Mouse (Mus musculus) limb, embryonic 13.5 days (tissue): ENCODE results near the gene Mrps23. TPM values are rescaled to one million over a fixed set of nuclear protein-coding genes. Genes with fewer than 3 reads are reported as not detected.

Experiments used
- ATAC-seq: fragments of 200-750 bp; cut with Nextera tagmentation; 2 replicates; pipeline ENCODE4 v1.8.0; 2017; ENCODE audit warnings: low read depth, moderate number of reproducible peaks, moderate TSS enrichment; ENCODE audit not compliant: low FRiP score
- H3K27ac ChIP-seq: fragments of 300-500 bp; sonication (generic); 2 replicates; pipeline ENCODE4 v1.5.1; 2015; ENCODE audit warnings: inconsistent platforms, mild to moderate bottlenecking, moderate library complexity
- H3K27me3 ChIP-seq: fragments of 300-500 bp; sonication (generic); 2 replicates; pipeline ENCODE4 v1.6.1; 2015; ENCODE audit warnings: mild to moderate bottlenecking, inconsistent platforms
- H3K36me3 ChIP-seq: fragments of 300-500 bp; sonication (generic); 2 replicates; pipeline ENCODE4 v1.6.1; 2015; ENCODE audit warnings: inconsistent platforms, mild to moderate bottlenecking, moderate library complexity
- H3K4me1 ChIP-seq: fragments of 300-500 bp; sonication (generic); 2 replicates; pipeline ENCODE4 v1.6.1; 2015; ENCODE audit warnings: inconsistent platforms
- H3K4me2 ChIP-seq: fragments of 300-500 bp; sonication (generic); replicated peaks from 2 replicates; pipeline ENCODE4 v1.6.1; 2015; ENCODE audit warnings: inconsistent platforms, mild to moderate bottlenecking, moderate library complexity
- H3K4me3 ChIP-seq: fragments of 300-500 bp; sonication (generic); 2 replicates; pipeline ENCODE4 v1.5.1; 2015; ENCODE audit warnings: moderate library complexity, mild to moderate bottlenecking, inconsistent platforms
- H3K9ac ChIP-seq: fragments of 300-500 bp; sonication (generic); 2 replicates; pipeline ENCODE4 v1.6.1; 2015; ENCODE audit warnings: mild to moderate bottlenecking, inconsistent platforms
- H3K9me3 ChIP-seq: fragments of 300-500 bp; sonication (generic); 2 replicates; pipeline ENCODE4 v1.6.1; 2016; ENCODE audit warnings: inconsistent platforms
- WGBS: fragments of 180-500 bp; shearing (Covaris S2); methylation state at CpG from one replicate; pipeline ENCODE4 v1.1.7; 2015; 5-methylcytosine and 5-hydroxymethylcytosine counted together
- polyA plus RNA-seq: library from polyadenylated mRNA; unstranded; fragments of >200 nt; fragmentation: Nextera tagmentation; extraction: Ambion mirVana; gene quantifications from 2 replicates; pipeline ENCODE4 v1.2.1, GENCODE M21; 2015

Mrps23 gene
- polyA plus RNA-seq, 1 experiment from 2014 or later, result 54.8 TPM

DNA sequence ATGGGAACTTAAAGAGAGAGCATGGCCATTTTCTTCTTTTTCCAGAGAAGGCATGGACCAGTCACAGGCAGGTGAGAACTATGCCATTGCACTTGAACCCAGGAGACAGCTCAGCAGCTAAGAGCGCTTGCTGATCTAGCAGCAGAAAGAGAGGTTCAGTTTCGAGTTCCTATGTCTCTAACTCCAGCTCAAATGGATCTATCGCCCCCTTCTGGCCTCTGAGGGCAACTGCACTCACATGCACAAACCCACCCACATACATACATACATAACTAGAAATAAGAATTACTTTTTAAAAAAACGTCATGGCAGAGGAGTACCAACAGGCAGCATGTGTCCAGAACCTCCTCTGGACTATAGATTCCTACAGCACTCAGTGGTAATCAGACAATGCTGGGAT, 54.0 kb downstream of the Mrps23 start:
- 84% methylated on average over 4 of the region's 4 CpGs for WGBS
- H3K9me3 ChIP-seq, result peaks cover 11% of the 10 kb centered on the region; the same call in 1 of the 2 replicates
- H3K27me3 ChIP-seq, result peaks cover 9% of the 10 kb centered on the region; the same call in 1 of the 2 replicates
- no peak for ATAC-seq
- H3K27ac ChIP-seq, result no peak overlapping the region
- H3K4me3 ChIP-seq, result no peak overlapping the region
- no peak overlapping the region for H3K9ac ChIP-seq
- H3K36me3 ChIP-seq, result no peaks in the 10 kb centered on the region
- H3K4me2 ChIP-seq, result no peak overlapping the region
- peaks cover 9% of the 10 kb centered on the region for H3K4me1 ChIP-seq

- H3K4me2 ChIP-seq, result no peak overlapping the region
- H3K27ac ChIP-seq, result no peak overlapping the region
- no peak for ATAC-seq
- no peak overlapping the region for H3K9ac ChIP-seq
- peaks cover 9% of the 10 kb centered on the region; the same call in 1 of the 2 replicates for H3K27me3 ChIP-seq
- peaks cover 11% of the 10 kb centered on the region; the same call in 1 of the 2 replicates for H3K9me3 ChIP-seq
- WGBS, result 49% methylated on average over 7 of the region's 7 CpGs
- 0 out of 2 replicates have a peak, but pooled peaks cover 6% of the 10 kb centered on the region for H3K4me1 ChIP-seq
- H3K4me3 ChIP-seq, result no peak overlapping the region
- H3K36me3 ChIP-seq, result no peaks in the 10 kb centered on the region
Measured at GRCm38 (mm10) chr11:88260463-88260862, 56.3 kb downstream of the Mrps23 start.

Other genes starting within 250 kb of the Mrps23 start
- 16.7 and 18.9 TPM in 2 replicates for gene Dynll2, start 216.9 kb upstream of the Mrps23 start, polyA plus RNA-seq
- 340 and 357 TPM in 2 replicates for gene Srsf1, start 157.0 kb upstream of the Mrps23 start, polyA plus RNA-seq
- gene Vezf1, start 136.1 kb upstream of the Mrps23 start, polyA plus RNA-seq, result 46.8 and 48.9 TPM in 2 replicates
- 37.2 and 37.7 TPM in 2 replicates for gene Cuedc1, start 106.3 kb upstream of the Mrps23 start, polyA plus RNA-seq
- gene Ccdc182, start 89.7 kb downstream of the Mrps23 start, polyA plus RNA-seq, result 0.11 TPM in 1 of 2 replicates, not detected in the other